Mouse (Mus musculus): ENCODE data around the gene Exoc3l.

DNA sequence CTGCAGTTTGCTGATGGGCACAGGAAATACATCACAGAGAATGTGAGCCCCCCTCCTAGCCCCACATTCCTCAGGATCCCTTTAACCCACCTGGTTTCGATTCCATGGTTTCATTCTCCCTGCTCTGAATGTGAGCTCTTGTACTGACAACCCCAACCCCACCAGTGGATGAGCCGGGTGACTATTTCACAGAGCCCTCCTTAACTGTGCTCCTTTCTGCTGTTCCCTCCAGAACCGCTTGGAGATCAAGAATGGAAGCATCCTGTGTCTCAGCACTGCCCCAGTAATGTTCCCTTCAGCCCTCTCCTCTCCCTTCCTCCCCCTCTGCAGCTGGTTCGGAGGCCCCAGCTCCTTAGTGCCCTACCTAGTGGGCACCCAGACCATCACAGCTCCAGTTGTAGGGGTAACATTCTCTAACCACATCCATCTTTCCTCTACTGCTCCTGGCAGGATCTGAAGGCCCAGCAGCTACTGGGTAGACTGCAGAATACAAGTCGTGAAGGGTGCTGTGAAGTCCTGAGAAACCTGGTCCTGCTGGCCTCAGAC lies 10.3 kb upstream of the Exoc3l start:
- TF ChIP-seq CTCF (IDR thresholded peaks at IDR 0.05; ENCODE audit: low read depth, low read length) (no peak), GATA1 (IDR thresholded peaks at IDR 0.05; ENCODE audit: borderline replicate concordance, low read length) (no peak)
